Mouse (Mus musculus) MEL-GATA-1-ER (cell line): Measurements from ENCODE around the gene Smc3.
"Not testable (repeated sequence)": the region's sequence is repeated elsewhere in the genome, so short reads cannot be mapped to it uniquely, and the experiment has no call there.

ENCODE experiments used
- DNase-seq: peaks from one replicate; pipeline ENCODE4 v3.0.0-alpha.2; 2012; ENCODE audit warnings: low read depth; ENCODE audit errors: extremely low read depth

Smc3 gene

DNA sequence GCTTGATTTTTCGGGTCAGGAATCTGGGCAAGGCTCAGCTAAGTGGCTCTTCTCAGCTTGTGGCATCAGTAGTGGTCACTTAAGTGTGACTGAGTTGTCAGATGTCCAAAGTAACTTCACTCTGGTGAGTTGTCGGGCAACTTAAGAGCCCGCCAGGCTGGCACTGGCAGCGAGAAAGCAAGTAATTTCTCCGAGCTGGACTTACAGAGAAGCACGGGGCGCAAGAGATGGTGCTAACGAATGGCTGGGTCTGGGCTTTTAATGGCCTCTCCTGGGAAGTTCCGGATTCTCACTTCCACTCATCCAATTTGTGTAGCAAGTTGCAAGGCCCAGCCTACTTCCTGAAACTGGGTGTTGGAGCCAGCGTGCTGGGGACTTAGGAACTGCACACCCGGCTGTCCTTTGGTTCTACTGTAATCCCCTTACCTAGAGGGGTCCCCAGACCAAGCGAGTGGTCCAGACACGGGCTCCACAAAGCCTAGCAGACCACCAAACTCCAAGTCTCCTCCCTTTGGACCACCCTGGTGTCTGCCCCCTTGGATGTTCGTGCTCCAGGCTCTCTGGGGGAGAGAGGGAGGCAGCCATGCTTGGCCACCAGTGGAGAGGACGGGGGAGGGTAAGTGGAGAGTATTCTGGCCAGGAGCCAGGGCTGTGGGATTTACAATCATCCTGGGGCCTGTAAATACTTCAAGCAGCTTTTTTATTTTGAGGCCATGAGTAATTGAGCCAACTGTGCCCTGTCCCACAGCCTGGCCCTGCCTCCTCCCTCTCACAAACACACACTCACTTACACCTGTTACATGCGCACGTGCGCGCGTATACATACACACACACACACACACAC lies 53.6 kb downstream of the Smc3 start:
- no peak for DNase-seq

GRCm38 (mm10) chr19:53656443-53656842 lies 56.2 kb downstream of the Smc3 start:
- not testable (repeated sequence) for DNase-seq

GRCm38 (mm10) chr19:53657437-53657836 lies 57.2 kb downstream of the Smc3 start:
- no peak for DNase-seq

GRCm38 (mm10) chr19:53660722-53661420 lies 60.7 kb downstream of the Smc3 start:
- no peak for DNase-seq

GRCm38 (mm10) chr19:53661938-53662722 lies 61.9 kb downstream of the Smc3 start:
- no peak for DNase-seq

- DNase-seq, result no peak
Measured at GRCm38 (mm10) chr19:53664831-53665230, 64.6 kb downstream of the Smc3 start.

DNA sequence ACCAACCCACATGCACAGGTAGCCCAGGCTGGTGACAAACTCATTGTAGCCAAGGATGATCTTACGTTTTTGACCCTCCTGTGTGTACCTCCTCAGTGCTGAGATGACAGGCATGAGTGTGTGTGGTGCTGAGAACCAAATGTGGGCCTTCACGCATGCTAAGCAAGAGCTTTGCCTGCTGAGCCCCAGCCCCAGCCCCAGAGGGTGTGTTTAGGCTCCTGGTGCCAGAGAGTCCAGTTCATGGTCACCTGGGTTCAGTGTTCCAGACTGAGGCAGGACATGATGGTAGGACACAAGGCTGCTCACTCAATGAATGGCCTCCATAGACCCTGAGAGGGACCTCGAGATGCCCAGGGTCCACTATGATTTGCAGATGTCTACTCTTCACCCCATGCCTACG lies 65.2 kb downstream of the Smc3 start:
- no peak for DNase-seq

GRCm38 (mm10) chr19:53666708-53667107 lies 66.5 kb downstream of the Smc3 start:
- DNase-seq, result no peak

DNA sequence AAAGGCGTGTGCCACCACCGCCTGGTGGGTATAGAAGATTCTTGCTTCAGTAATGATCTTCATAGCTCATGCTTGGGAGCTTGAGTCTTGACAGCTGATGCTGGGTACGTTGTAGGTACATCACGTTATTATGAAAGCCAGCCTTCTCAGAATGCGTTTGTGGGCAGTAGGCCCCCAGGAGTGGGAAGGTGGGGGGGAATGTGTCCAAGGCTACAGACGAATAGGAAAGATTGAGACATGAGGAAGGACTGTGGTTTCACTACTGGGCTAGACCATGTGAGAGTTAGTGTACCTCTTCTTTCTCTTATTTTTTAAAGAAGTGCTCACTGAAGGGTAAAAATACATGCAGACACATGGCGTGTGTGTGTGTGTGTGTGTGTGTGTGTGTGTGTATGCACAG lies 68.6 kb downstream of the Smc3 start:
- DNase-seq, result no peak

GRCm38 (mm10) chr19:53670625-53671141 lies 70.5 kb downstream of the Smc3 start:
- DNase-seq, result no peak

DNA sequence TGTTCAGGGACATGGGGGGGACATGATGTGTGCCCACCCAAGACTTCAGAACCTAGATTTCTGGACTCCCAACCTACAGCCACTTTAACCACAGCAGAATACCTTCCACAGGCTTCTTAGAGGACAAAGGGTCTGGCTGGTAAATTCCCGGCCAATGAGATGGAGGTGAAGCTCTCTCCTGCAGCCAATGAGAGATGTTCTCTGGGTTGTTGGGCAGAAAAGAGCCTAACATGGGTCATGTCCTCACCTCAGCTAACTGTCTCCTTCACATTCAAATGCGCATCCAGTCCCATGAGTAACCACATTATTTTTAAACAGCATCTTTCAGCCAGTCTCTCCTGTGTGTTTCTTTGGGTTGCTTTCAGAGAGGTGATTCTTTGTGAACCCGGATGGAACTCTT lies 71.2 kb downstream of the Smc3 start:
- no peak for DNase-seq

DNA sequence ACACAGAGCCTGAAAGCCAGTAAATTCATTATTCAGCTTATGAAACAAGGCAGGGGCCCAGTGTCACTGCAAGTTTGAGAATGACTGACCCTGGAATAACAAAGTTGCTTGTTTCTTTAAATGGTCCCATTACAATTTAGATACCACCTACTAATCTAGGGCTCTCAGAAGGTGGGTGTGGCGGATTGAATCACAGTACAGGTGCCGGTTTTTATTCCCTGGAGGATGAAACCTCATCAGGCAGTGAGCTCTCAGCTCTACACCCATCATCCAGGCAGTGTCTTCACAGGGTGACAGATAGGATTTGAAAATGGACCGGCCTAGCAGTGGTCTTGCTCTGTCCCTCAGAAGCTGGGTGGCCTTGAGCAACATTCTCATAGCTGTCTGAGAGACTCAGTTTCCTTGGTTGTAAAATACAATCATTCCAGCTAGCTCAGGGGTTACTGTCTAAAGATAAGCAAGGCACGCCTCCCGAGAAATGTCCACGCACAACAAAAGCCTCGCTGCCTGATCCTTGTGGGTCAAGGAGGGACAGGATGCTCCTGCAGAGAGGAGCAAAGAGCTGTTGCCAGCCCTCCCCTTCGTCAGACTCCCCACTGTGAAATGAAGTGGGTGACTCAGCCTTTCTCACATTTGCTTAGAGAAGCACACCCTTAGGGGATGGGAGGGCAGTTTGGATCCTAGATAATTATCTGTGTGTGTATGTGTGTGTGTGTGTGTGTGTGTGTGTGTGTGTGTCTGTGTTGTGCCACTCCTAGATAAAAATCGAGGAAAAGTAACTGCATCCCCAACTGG lies 74.1 kb downstream of the Smc3 start:
- DNase-seq, result no peak

DNA sequence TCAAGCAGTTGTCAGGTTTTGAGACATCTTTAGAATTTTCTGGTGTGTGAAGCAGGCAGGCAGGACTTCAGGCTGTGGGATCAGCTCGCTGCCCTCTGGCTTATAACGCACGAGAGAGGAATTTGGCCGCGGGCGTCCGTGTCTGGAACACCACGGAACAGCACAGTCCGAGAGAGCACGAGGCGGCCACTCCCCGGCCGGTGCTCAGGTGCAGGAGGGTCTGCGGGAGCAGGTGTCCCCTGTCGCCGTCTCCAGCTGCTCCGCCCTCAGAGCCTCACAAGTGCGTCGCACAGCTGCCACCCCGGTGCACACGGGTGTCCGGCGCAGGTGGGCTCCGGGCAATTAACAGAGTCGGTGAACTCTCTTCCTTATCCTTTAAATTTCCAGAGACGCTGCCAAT lies 76.0 kb downstream of the Smc3 start:
- no peak for DNase-seq

- no peak for DNase-seq
Measured at GRCm38 (mm10) chr19:53676718-53677634, 76.8 kb downstream of the Smc3 start, which contains the start of gene Rbm20. Gene Rbm20 (plus strand): TSS chr19:53677306.

- DNase-seq, result no peak
Measured at GRCm38 (mm10) chr19:53679194-53679593, 79.0 kb downstream of the Smc3 start.

DNA sequence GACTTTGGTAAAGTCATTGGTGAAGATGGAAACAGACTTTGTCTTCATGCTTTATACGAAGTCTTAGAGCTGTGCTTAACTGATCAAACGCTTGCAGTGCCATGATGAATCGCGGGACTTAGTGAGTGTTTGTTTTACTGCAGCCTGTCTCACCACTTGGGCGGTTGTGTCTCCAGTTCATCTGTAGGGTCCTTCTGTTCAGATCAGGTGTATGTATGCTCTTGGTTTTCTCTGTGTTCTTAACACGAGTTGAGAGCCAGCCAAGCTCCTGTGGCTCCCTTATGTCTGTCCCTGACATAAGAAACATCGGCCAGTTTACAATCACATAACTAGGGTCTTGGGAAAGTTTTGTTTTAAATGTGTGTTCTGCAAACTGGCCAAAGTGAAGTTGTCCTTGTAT lies 79.8 kb downstream of the Smc3 start:
- DNase-seq, result no peak

- DNase-seq, result no peak
Measured at GRCm38 (mm10) chr19:53682427-53682826, 82.2 kb downstream of the Smc3 start.

DNA sequence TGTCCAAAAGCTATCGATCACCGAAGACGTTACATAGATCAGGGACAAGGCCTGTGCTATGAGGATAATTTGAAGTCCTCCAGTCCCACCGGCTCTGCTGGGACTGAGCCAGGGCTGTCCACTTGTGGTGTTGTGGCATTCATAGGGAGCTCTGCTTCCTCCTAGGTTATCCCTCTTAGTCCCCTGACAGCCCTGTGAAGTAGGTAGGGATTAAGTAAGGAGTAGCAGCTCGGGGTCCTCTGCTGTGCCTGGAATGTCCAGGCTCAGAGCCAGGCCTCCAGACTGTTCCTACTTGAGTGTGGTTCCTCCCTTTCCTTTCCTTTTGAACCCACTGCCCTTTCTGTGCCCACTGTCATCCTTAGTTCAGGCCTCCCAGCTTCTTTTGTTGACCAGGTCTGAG lies 87.4 kb downstream of the Smc3 start:
- DNase-seq, result no peak

- DNase-seq, result no peak
Measured at GRCm38 (mm10) chr19:53690816-53691215, 90.6 kb downstream of the Smc3 start.

DNA sequence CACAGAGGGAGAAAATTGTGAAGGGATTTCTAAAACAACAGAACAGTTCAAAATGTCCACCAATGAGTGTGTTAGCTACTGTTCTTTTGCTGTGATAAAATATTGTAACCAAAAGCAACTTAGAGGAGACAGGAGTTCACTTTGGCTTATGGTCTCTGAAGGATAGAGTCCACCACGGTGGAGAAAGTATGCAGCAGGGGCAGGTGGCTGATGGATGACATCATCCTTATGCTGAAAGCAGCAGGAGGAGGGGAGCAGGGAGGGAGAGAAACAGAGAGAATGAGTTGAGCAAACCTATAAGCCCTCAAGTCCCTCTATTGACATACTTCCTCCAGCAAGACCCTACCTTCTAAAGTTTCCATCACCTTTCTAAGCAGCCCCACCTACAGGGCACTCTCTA lies 93.8 kb downstream of the Smc3 start:
- no peak for DNase-seq
